Comparison of ENCODE assay signal across 9 mouse cellular contexts in genomic region chr7:66179120-66179581, GRCm38 (mm10).
A peak's percentile ranks its signal among the peaks of the same experiment; 100 is the strongest.
DNase-seq lines count a peak whose midpoint lies in the region; ATAC-seq lines count a peak whose summit lies in the region.
"Had no signal": no experiment of that assay in that cellular context is flagged by ENCODE, and none has a peak within 500 bp of the region (broad histone marks: within the 10 kb centered on the region; RNA-seq: fewer than 3 reads in every experiment).

No protein-coding gene starts in this region.

- no peak overlapping the region for H3K4me2 ChIP-seq in heart, embryonic 16.5 days (ENCODE audit: low read depth, low read length)
- H3K4me2 ChIP-seq: liver, embryonic 15.5 days had no signal

- H3K9ac ChIP-seq in heart, embryonic 16.5 days (ENCODE audit: low read length) = no peak overlapping the region
- H3K9ac ChIP-seq: liver, embryonic 15.5 days had no signal

- H3K4me1 ChIP-seq in heart, embryonic 16.5 days (ENCODE audit: control insufficient read depth, insufficient read depth, low read length) = peaks cover 9% of the 10 kb centered on the region

- no peak; the same call in 1 of the 2 replicates for ATAC-seq in heart, embryonic 16.5 days (replicated peaks; ENCODE audit: extremely low read depth, insufficient read depth, low FRiP score)

- 51% methylated on average over 10 of the region's 10 CpGs for WGBS in heart, embryonic 16.5 days

- peaks cover 2% of the 10 kb centered on the region; the same call in 1 of the 2 replicates for H3K9me3 ChIP-seq in heart, embryonic 16.5 days (replicated peaks; ENCODE audit: control insufficient read depth, low read length)
- H3K9me3 ChIP-seq: liver, embryonic 15.5 days had no signal

- H3K4me3 ChIP-seq in heart, embryonic 16.5 days (ENCODE audit: low read length) = no peak overlapping the region
- H3K4me3 ChIP-seq: liver, embryonic 15.5 days had no signal

- peaks cover 2% of the 10 kb centered on the region; the same call in 1 of the 2 replicates for H3K36me3 ChIP-seq in heart, embryonic 16.5 days (ENCODE audit: control insufficient read depth, insufficient read depth)

- H3K27ac ChIP-seq in heart, embryonic 16.5 days (ENCODE audit: low read length) = peak overlapping the region; percentile 30
- H3K27ac ChIP-seq: liver, embryonic 15.5 days had no signal

- peak; percentile 59 to 68 for DNase-seq in cerebellum, postnatal 14 days
- no peak for DNase-seq in cerebellum, adult 9-11 months
- peak; percentile 23 for DNase-seq in thymus, postnatal 4 days
- no peak for DNase-seq in thymus, postnatal 0 days (ENCODE audit: low spot score)
- DNase-seq in lung, adult 18-20 months = peak; percentile 54 to 67
- peak; percentile 26 for DNase-seq in right cerebral cortex, postnatal 25 days
- no peak for DNase-seq in cerebellum, adult 11 months

- no peaks in the 10 kb centered on the region for H3K27me3 ChIP-seq in heart, embryonic 16.5 days (ENCODE audit: control insufficient read depth, insufficient read depth, low read length)

Comparison
In these comparisons a context has a peak if more than half of its experiments do, and no peak if none do; other contexts are left out.
1. DNase-seq: peak in cerebellum, postnatal 14 days (2 of 2), thymus, postnatal 4 days (single experiment), lung, adult 18-20 months (2 of 2) and right cerebral cortex, postnatal 25 days (single experiment); none in cerebellum, adult 9-11 months (single experiment), thymus, postnatal 0 days (single experiment) and cerebellum, adult 11 months (single experiment).